Comparison of ENCODE assay signal across 22 mouse cellular contexts in genomic region chr6:99053998-99054397, GRCm38 (mm10).
"Had no signal": no experiment of that assay in that cellular context is flagged by ENCODE, and none has a peak within 500 bp of the region (broad histone marks: within the 10 kb centered on the region; RNA-seq: fewer than 3 reads in every experiment).

No protein-coding gene starts in this region.

- H3K4me3 ChIP-seq: left cerebral cortex, adult 2 months; limb, embryonic 12.5 days; limb, embryonic 15.5 days; liver, embryonic 15.5 days; lung, embryonic 15.5 days; megakaryocyte, embryonic 14.5 days; midbrain, embryonic 10.5 days; midbrain, embryonic 13.5 days; neural tube, embryonic 12.5 days; neural tube, embryonic 15.5 days; stomach, embryonic 15.5 days had no signal

- DNase-seq: kidney, adult 18-20 months; kidney, adult 9 months; kidney, postnatal 14 days; kidney, postnatal 4 days; left cerebral cortex, postnatal 4 days; lung, adult 18-20 months; lung, postnatal 10 days; lung, postnatal 36 days; right cerebral cortex, postnatal 25 days; thymus, postnatal 25 days had no signal

- H3K4me2 ChIP-seq: limb, embryonic 12.5 days; limb, embryonic 15.5 days; liver, embryonic 11.5 days; liver, embryonic 15.5 days; lung, embryonic 15.5 days; midbrain, embryonic 13.5 days; neural tube, embryonic 12.5 days; neural tube, embryonic 15.5 days; stomach, embryonic 15.5 days had no signal

- H3K27ac ChIP-seq: left cerebral cortex, adult 2 months; limb, embryonic 12.5 days; limb, embryonic 15.5 days; liver, embryonic 15.5 days; lung, embryonic 15.5 days; midbrain, embryonic 10.5 days; midbrain, embryonic 13.5 days; neural tube, embryonic 12.5 days; neural tube, embryonic 15.5 days; stomach, embryonic 15.5 days had no signal

- H3K27me3 ChIP-seq: limb, embryonic 12.5 days; limb, embryonic 15.5 days; liver, embryonic 15.5 days; lung, embryonic 15.5 days; megakaryocyte, embryonic 14.5 days; midbrain, embryonic 13.5 days; neural tube, embryonic 12.5 days; neural tube, embryonic 15.5 days; stomach, embryonic 15.5 days had no signal

- H3K4me1 ChIP-seq: limb, embryonic 12.5 days; limb, embryonic 15.5 days; lung, embryonic 15.5 days; midbrain, embryonic 10.5 days; midbrain, embryonic 13.5 days; neural tube, embryonic 12.5 days; neural tube, embryonic 15.5 days; stomach, embryonic 15.5 days had no signal

- H3K36me3 ChIP-seq: limb, embryonic 12.5 days; limb, embryonic 15.5 days; liver, embryonic 15.5 days; lung, embryonic 15.5 days; midbrain, embryonic 10.5 days; midbrain, embryonic 13.5 days; neural tube, embryonic 12.5 days; neural tube, embryonic 15.5 days; stomach, embryonic 15.5 days had no signal
